Mouse (Mus musculus) thymus, adult 2 months (tissue): ENCODE data around the gene Zfp54. TPM values are rescaled to one million over a fixed set of nuclear protein-coding genes. Genes with fewer than 3 reads are reported as not detected.
"Not testable (repeated sequence)": the region's sequence is repeated elsewhere in the genome, so short reads cannot be mapped to it uniquely, and the experiment has no call there.

Experiments used
- DNase-seq: peaks from one replicate; pipeline ENCODE4 v3.0.0; 2021
- H3K27ac ChIP-seq: fragments of 200-500 bp; 2 replicates; pipeline ENCODE4 v1.5.1; 2012; ENCODE audit warnings: low read length, control low read depth; ENCODE audit not compliant: control insufficient read depth, insufficient read depth
- H3K27me3 ChIP-seq: fragments of 200-500 bp; 2 replicates; pipeline ENCODE4 v1.6.1; 2012; ENCODE audit warnings: mild to moderate bottlenecking, low read length, moderate library complexity, mixed read lengths; ENCODE audit not compliant: control insufficient read depth, insufficient read depth
- H3K36me3 ChIP-seq: fragments of 200-500 bp; 2 replicates; pipeline ENCODE4 v1.6.1; 2012; ENCODE audit warnings: mild to moderate bottlenecking, low read length, moderate library complexity; ENCODE audit not compliant: control insufficient read depth, insufficient read depth
- H3K4me1 ChIP-seq: fragments of 200-500 bp; replicated peaks from 2 replicates; pipeline ENCODE4 v1.6.1; 2012; ENCODE audit warnings: low read length; ENCODE audit not compliant: control insufficient read depth, insufficient read depth
- H3K4me3 ChIP-seq: fragments of 200-500 bp; 2 replicates; pipeline ENCODE4 v1.5.1; 2012; ENCODE audit warnings: mild to moderate bottlenecking, low read length, control low read depth, moderate library complexity; ENCODE audit not compliant: control insufficient read depth, insufficient read depth
- CTCF ChIP-seq: fragments of 200-500 bp; IDR thresholded peaks from 2 replicates; pipeline ENCODE4 v1.5.1; 2012; ENCODE audit warnings: mild to moderate bottlenecking, control low read depth, low read length, moderate library complexity, borderline replicate concordance; ENCODE audit not compliant: control insufficient read depth, poor library complexity, insufficient read depth; ENCODE audit errors: extremely low read depth
- POLR2A ChIP-seq: fragments of 200-500 bp; IDR thresholded peaks from 2 replicates; pipeline ENCODE4 v1.6.1; 2012; ENCODE audit warnings: mild to moderate bottlenecking, low read length, control low read depth, moderate library complexity; ENCODE audit not compliant: control insufficient read depth, poor library complexity, insufficient read depth; ENCODE audit errors: extremely low read depth
- WGBS: fragments of 180-500 bp; shearing (Covaris S2); methylation state at CpG from one replicate; pipeline ENCODE4 v1.1.7; 2018; 5-methylcytosine and 5-hydroxymethylcytosine counted together
- polyA plus RNA-seq: library from polyadenylated mRNA; depleted of rRNA; stranded (reverse); fragments of >200 nt; gene quantifications from 2 replicates; pipeline ENCODE4 v1.2.3, GENCODE M21; 2012

Gene Zfp54
- polyA plus RNA-seq, 1 experiment = 1.4 TPM

GRCm38 (mm10) chr17:21450138-21450704 lies 27.2 kb downstream of the Zfp54 start, which contains the start of gene Zfp51:
Zfp51 (plus strand) TSS chr17:21450374.
- Histone ChIP-seq H3K36me3 (no peaks in the 10 kb centered on the region), H3K27me3 (no peaks in the 10 kb centered on the region), H3K4me1 (peaks cover 3% of the 10 kb centered on the region), H3K27ac (peak within 1 kb of the TSS; percentile 92), H3K4me3 (peak within 1 kb of the TSS; percentile 97)
- peak; percentile 92 for DNase-seq
- TF ChIP-seq POLR2A (peak; percentile 87), CTCF (0 out of 2 replicates have a peak, but pooled peaks have one; percentile 29)
- WGBS = under 1% methylated on average over 26 of the region's 26 CpGs

GRCm38 (mm10) chr17:21463550-21463949 lies 40.5 kb downstream of the Zfp54 start:
- no peaks in the 10 kb centered on the region for H3K4me1 ChIP-seq
- H3K27me3 ChIP-seq = no peaks in the 10 kb centered on the region
- no peak for DNase-seq
- no peak overlapping the region for H3K27ac ChIP-seq
- TF ChIP-seq POLR2A = no peak
- TF ChIP-seq CTCF = no peak
- WGBS = 23% methylated on average over 5 of the region's 5 CpGs
- peaks cover 42% of the 10 kb centered on the region for H3K36me3 ChIP-seq
- no peak overlapping the region for H3K4me3 ChIP-seq

GRCm38 (mm10) chr17:21472032-21472652 lies 49.1 kb downstream of the Zfp54 start:
- TF ChIP-seq POLR2A = no peak
- TF ChIP-seq CTCF = no peak
- peaks cover 7% of the 10 kb centered on the region for H3K4me1 ChIP-seq
- no peaks in the 10 kb centered on the region for H3K36me3 ChIP-seq
- no peak overlapping the region for H3K27ac ChIP-seq
- no peaks in the 10 kb centered on the region for H3K27me3 ChIP-seq
- no peak overlapping the region for H3K4me3 ChIP-seq
- no peak for DNase-seq
- WGBS = 58% methylated on average over 3 of the region's 3 CpGs

DNA sequence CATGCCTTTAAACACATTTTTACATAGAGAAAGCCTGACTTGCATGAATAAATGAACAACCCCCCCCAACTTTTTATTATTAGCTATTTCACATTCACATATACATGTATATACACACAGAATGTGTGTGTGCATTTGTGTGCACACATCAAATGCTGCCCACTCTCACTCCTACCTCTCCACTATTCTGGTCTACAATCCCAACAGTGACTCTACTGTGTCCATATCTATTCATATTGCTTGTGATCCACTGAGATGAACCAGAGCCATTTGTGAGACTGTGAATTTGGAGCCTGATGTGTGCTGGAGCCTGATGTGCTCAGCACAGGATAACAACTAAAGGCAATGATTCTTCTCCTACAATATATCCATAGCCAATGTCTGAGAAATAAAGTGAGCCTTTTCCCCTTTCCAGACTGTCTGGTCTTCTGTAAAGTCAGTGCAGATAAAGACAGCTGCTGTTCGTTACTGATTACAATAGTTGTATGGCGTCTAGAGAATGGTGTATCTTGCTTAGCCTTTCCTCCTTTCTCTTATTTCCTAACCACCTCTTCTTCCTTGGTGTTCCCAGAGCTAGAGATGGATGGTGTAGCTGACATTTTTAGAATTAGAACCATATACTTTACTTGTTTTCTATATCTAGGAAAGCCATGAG lies 49.8 kb downstream of the Zfp54 start:
- peaks cover 7% of the 10 kb centered on the region for H3K4me1 ChIP-seq
- WGBS = 93% methylated on average over 2 of the region's 2 CpGs
- TF ChIP-seq POLR2A (no peak), CTCF (no peak)
- no peak for DNase-seq
- H3K27ac ChIP-seq = no peak overlapping the region
- H3K36me3 ChIP-seq = no peaks in the 10 kb centered on the region
- H3K27me3 ChIP-seq = no peaks in the 10 kb centered on the region
- no peak overlapping the region for H3K4me3 ChIP-seq

GRCm38 (mm10) chr17:21473362-21474190 lies 50.5 kb downstream of the Zfp54 start:
- no peak for DNase-seq
- Histone ChIP-seq H3K36me3 (no peaks in the 10 kb centered on the region), H3K27ac (peak overlapping the region; percentile 94), H3K4me1 (peaks cover 7% of the 10 kb centered on the region), H3K27me3 (no peaks in the 10 kb centered on the region), H3K4me3 (no peak overlapping the region)
- TF ChIP-seq CTCF (no peak), POLR2A (no peak)
- WGBS = 77% methylated on average over 14 of the region's 14 CpGs

DNA sequence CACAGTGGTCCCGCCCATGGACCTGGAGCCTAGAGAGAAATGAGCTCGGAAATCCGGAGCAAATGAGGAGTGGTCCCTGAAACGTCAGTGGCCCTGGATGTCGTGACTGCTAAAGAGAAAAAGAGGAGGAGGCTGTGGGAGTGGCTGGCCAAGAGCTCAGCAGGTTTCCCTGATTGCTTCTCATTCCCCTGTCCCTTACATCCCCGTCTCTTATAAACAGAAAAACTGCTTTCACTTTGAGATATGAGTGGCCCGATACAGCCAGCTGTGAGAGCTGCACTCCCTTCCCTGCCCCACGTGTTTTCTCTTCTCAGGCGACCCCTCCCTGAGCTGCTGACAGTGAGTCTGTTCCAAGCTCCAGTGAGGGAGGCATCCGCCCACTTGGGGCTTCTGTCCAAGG lies 51.7 kb downstream of the Zfp54 start:
- peak overlapping the region; percentile 43 for H3K4me3 ChIP-seq
- not testable (repeated sequence) for H3K4me1 ChIP-seq, DNase-seq, H3K36me3 ChIP-seq, H3K27me3 ChIP-seq
- peak overlapping the region; percentile 63; the same call in 1 of the 2 replicates for H3K27ac ChIP-seq
- whole genome bisulfite sequencing = 3% methylated on average over 9 of the region's 10 CpGs

- WGBS = 48% methylated on average over 1 of the region's 1 CpGs
- H3K27me3 ChIP-seq, H3K4me3 ChIP-seq, H3K27ac ChIP-seq, DNase-seq, H3K36me3 ChIP-seq, H3K4me1 ChIP-seq: not testable (repeated sequence)
Measured at GRCm38 (mm10) chr17:21475290-21475689, 52.3 kb downstream of the Zfp54 start.

DNA sequence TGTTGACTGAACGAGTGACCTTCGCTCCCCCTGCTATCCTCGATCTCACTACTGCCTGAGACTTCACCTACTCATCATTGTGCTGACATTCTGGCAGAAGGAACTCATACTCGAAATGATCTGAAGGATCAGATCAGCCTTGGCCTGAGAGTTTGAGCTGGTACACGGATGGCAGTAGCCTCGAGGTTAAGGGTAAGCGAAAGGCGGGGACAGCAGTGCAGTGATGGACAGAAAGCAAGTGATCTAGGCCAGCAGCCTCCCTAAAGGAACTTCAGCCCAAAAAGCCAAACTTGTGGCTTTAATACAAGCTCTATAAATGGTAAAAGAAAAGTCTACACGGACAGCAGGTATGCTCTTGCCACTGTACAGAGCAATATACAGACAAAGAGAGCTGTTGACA lies 53.3 kb downstream of the Zfp54 start:
- H3K4me3 ChIP-seq, H3K36me3 ChIP-seq, H3K27me3 ChIP-seq, DNase-seq, H3K4me1 ChIP-seq: not testable (repeated sequence)
- WGBS = 66% methylated on average over 4 of the region's 9 CpGs
- H3K27ac ChIP-seq = peak overlapping the region; percentile 57; the same call in 1 of the 2 replicates

DNA sequence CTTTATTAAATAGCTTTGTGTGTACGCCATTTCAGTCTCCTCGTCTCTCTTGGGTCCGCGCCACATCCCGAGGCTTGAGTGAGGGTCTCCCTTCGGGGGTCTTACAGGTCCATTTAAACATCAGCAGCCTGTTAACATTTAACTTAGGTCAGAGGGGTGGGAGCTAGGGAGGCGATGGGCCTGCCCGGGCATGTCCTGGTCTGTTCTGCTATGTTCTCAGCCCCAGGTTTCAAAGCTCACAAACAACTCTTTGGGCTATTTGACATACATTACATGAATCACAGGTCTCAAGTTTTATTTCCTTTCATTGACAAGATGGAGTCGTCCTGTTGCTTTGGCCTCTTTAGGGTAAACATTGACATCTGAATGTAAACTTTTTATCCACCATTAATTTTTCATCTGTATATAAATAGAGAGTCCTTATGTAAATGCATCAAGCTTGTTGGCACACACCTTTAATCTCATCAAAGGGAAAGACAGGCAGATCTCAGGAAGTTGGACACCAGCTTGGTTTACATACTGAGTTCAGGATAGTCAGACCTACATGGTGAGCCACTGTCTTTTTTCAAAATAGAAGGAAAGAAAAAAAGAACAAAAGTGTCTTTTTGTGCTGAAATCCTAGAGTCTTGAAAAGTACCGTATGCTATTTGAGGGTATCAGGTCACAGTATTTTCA lies 55.2 kb downstream of the Zfp54 start:
- H3K4me3 ChIP-seq, H3K27me3 ChIP-seq: not testable (repeated sequence)

More for the DNA sequence above, 55.2 kb downstream of the Zfp54 start:
- H3K36me3 ChIP-seq, H3K27ac ChIP-seq, DNase-seq, H3K4me1 ChIP-seq: not testable (repeated sequence)
- 46% methylated on average over 10 of the region's 10 CpGs for WGBS
